Mouse (Mus musculus): ENCODE data around the gene Pbrm1. TPM values are rescaled to one million over a fixed set of nuclear protein-coding genes. Genes with fewer than 3 reads are reported as not detected.

Gene Pbrm1
- 10 to 100 TPM; 52.0 to 56.4 TPM for total RNA-seq (2021)
- long read RNA-seq, partial matches to known transcripts = 10 of 19 reads
- long read RNA-seq, other reads (novel, unspliced or antisense) = 9 of 19 reads

GRCm38 (mm10) chr14:31018860-31019291 lies at the start of gene Pbrm1, which contains the start of gene Gnl3:
Gene Pbrm1 (plus strand): TSS chr14:31019138.
Gene Gnl3 (minus strand): TSS chr14:31019152.
- peak; percentile 95 to 98 for DNase-seq (ENCODE audit: low spot score in 2 of 2)

GRCm38 (mm10) chr14:30974204-30974603 lies 44.7 kb upstream of the Pbrm1 start:
- DNase-seq (ENCODE audit: low spot score in 2 of 2) = peak; percentile 51 to 74

- DNase-seq (ENCODE audit: low spot score in 2 of 2) = no peak
Measured at GRCm38 (mm10) chr14:30976222-30976621, 42.7 kb upstream of the Pbrm1 start.

GRCm38 (mm10) chr14:30996417-30996816 lies 22.5 kb upstream of the Pbrm1 start:
- no peak for DNase-seq (ENCODE audit: low spot score in 2 of 2)

GRCm38 (mm10) chr14:31000356-31000755 lies 18.6 kb upstream of the Pbrm1 start:
- DNase-seq (ENCODE audit: low spot score in 2 of 2) = no peak

- no peak for DNase-seq (ENCODE audit: low spot score in 2 of 2)
Measured at GRCm38 (mm10) chr14:31000816-31001306, 18.1 kb upstream of the Pbrm1 start.

GRCm38 (mm10) chr14:31001307-31002205 lies 17.4 kb upstream of the Pbrm1 start, which contains the start of the genes Glt8d1 and Spcs1:
Gene Glt8d1 (plus strand): TSS chr14:31001400.
Gene Spcs1 (minus strand): TSS chr14:31001672.
- DNase-seq (ENCODE audit: low spot score in 2 of 2) = peak; percentile 82 to 91

- DNase-seq (ENCODE audit: low spot score in 2 of 2) = no peak
Measured at GRCm38 (mm10) chr14:31004527-31004926, 14.4 kb upstream of the Pbrm1 start.

GRCm38 (mm10) chr14:31006779-31007178 lies 12.2 kb upstream of the Pbrm1 start:
- no peak for DNase-seq (ENCODE audit: low spot score in 2 of 2)

- no peak for DNase-seq (ENCODE audit: low spot score in 2 of 2)
Measured at GRCm38 (mm10) chr14:31011588-31011987, 7.3 kb upstream of the Pbrm1 start.

- no peak for DNase-seq (ENCODE audit: low spot score in 2 of 2)
Measured at GRCm38 (mm10) chr14:31013928-31014327, 5.0 kb upstream of the Pbrm1 start.

- no peak for DNase-seq (ENCODE audit: low spot score in 2 of 2)
Measured at GRCm38 (mm10) chr14:31016063-31016462, 2.9 kb upstream of the Pbrm1 start.

- no peak for DNase-seq (ENCODE audit: low spot score in 2 of 2)
Measured at GRCm38 (mm10) chr14:31017854-31018253, 1.1 kb upstream of the Pbrm1 start.

GRCm38 (mm10) chr14:31019331-31020205 lies 630 bp downstream of the Pbrm1 start:
- DNase-seq (ENCODE audit: low spot score in 2 of 2) = no peak

- DNase-seq (ENCODE audit: low spot score in 2 of 2) = no peak
Measured at GRCm38 (mm10) chr14:31022579-31022978, 3.6 kb downstream of the Pbrm1 start.

- DNase-seq (ENCODE audit: low spot score in 2 of 2) = no peak
Measured at GRCm38 (mm10) chr14:31025785-31026184, 6.8 kb downstream of the Pbrm1 start.

- no peak for DNase-seq (ENCODE audit: low spot score in 2 of 2)
Measured at GRCm38 (mm10) chr14:31045296-31045695, 26.4 kb downstream of the Pbrm1 start.

- DNase-seq (ENCODE audit: low spot score in 2 of 2) = no peak
Measured at GRCm38 (mm10) chr14:31045817-31046216, 26.9 kb downstream of the Pbrm1 start.

GRCm38 (mm10) chr14:31062277-31062676 lies 43.3 kb downstream of the Pbrm1 start:
- no peak for DNase-seq (ENCODE audit: low spot score in 2 of 2)

GRCm38 (mm10) chr14:31069086-31069733 lies 50.3 kb downstream of the Pbrm1 start:
- DNase-seq (ENCODE audit: low spot score in 2 of 2) = no peak

Data from layer of hippocampus, adult 18-20 months (tissue).